Mouse (Mus musculus): ENCODE measurements around the gene Hsd17b3.
A peak's percentile ranks its signal among the peaks of the same experiment; 100 is the strongest.
"Not testable (repeated sequence)": the region's sequence is repeated elsewhere in the genome, so short reads cannot be mapped to it uniquely, and the experiment has no call there.

Gene Hsd17b3

GRCm38 (mm10) chr13:64081012-64081919 is 7.8 kb downstream of the Hsd17b3 start:
- no peak for DNase-seq

- no peak for DNase-seq
These were observed 11.4 kb downstream of the Hsd17b3 start for GRCm38 (mm10) chr13:64077591-64077990.

DNA sequence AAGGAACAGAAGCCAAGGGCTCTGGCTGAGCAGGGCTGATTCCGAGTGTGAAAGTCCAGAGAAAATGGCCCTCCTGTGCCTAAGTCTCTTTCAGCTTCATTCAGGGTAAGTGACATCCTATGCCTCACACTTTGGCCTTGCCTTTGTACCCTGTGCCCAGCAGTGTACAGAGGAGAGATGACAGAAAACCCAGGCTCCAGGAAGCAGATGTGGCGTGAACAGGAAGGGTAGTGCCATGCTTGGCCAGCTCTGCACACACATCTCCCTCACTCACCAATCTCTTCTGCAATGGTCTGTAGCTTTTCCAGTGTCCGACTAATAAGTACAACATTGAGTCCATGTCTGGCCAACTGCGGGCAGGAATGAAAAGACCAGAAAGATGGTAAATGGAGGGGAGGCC is 13.0 kb downstream of the Hsd17b3 start:
- DNase-seq: no peak

DNA sequence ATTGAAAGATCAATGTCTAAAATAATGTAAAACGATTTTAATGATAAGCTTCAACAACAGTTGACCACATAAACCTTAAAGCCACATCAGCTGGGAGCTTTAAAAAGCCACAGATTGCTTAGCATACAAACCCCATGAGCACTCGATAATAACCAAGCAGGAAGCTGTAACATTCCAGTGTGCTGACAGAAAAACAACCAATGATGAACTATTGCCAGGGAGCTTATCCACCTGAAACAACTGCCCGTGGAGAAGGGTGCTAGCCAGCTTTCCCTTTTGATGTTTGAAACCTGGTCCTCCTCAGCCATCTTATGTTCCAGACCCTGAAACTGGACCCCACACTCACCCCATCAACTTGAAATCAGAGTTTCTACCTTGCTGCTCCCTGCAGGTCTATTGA is 22.4 kb downstream of the Hsd17b3 start:
- no peak for DNase-seq

DNA sequence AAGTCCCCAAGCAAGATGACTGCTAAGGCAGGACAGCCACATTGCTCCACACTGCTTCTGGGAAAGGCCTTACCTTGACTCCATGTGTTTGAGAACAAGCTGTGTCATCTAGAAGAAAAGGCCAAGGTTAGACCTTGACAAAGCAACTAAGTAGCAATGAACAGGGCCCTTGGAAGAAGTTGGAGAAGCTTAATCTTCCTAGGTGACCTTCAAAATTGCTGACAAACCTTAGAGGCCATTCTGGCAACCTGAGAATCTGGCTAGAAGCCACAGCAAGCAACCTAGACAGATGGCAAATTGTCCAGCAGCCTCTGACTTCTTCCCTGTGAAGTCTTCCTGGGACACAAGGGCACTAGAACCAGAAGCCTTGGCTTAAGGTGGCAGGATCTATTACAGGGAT is 24.8 kb downstream of the Hsd17b3 start:
- no peak for DNase-seq

GRCm38 (mm10) chr13:64060935-64061506 is 28.0 kb downstream of the Hsd17b3 start:
- no peak for DNase-seq

DNA sequence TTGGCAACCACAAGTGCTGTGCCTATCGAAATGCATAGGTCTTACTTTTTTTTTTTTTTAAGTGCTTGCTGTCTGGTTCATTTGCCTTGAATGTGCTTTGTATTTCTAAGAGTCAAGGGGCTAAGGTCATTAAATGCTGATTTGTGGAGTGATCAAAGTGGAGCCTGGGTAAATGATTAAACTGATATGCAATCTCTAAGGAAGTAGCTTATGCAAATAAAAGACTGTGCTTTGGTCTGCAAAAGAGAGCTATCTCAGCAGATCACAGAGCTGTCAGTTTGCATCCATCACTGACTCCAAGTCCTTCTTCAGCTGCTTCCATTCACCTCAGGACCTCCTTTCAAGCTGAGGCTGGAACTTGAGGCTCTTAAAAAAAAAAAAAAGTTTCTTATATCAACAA is 35.1 kb downstream of the Hsd17b3 start:
- no peak for DNase-seq

DNA sequence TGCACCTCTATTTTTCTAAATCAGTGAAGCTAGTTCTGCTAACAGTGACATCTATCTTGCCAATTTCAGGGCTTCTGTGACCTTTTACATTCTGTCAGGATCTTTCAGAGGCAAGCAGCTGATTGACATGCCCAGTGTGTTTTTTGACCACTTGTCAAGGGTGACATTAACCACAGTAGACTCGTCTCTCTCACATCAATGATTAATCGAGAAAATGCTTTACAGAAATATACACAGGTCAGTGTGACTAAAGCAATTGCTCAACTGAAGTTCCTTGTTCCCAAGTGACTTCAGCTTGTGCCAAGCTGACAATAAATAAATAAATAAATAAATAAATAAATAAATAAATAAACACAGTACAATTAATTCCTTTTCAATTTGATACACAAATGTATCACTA is 36.7 kb downstream of the Hsd17b3 start:
- not testable (repeated sequence) for DNase-seq

DNA sequence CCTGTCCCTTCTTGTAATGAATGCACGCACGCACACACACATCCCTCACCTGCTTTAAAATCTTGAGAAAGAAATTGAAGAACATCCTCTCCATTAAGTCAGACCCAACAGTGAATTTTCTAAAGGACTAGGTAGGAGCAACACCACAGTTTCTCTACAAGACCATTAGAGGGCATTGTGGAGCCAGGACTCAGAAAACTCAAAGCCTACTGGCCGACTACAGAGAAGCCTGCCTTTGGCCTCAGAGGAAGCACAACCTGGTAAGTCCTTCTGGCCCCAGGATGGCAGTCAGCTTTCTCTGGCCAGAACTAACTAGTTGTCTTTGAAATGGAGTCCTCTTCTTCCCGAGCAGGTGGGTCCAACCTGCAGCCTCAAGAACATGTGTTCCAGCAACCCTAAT is 38.1 kb downstream of the Hsd17b3 start:
- DNase-seq: no peak

GRCm38 (mm10) chr13:64049535-64049934 is 39.5 kb downstream of the Hsd17b3 start:
- no peak for DNase-seq

- no peak for DNase-seq
These were observed 40.6 kb downstream of the Hsd17b3 start for GRCm38 (mm10) chr13:64048467-64048866.

- DNase-seq: no peak
These were observed 49.1 kb downstream of the Hsd17b3 start for GRCm38 (mm10) chr13:64039976-64040375.

DNA sequence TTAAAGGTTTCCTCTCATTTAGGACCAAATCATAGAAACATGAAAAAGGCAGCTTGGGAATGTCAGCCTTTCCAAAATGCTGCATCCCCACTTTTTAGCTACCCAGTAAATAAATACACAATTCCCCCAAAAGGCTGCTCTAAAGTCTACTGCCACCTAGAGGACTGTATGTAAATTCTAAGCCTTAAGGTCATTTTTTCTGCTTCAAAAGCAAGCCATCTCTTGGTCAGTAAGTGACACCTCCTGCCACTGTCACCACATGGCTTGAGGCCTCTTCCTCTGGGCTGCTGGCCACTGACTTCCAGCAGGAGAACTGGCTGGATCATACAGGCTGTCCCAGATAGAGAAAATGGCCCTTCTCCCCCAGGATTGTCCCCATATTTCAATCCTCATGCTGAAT is 50.9 kb downstream of the Hsd17b3 start:
- DNase-seq: no peak

GRCm38 (mm10) chr13:64036079-64037011 is 52.7 kb downstream of the Hsd17b3 start:
- DNase-seq: peak; percentile 56 to 58

DNA sequence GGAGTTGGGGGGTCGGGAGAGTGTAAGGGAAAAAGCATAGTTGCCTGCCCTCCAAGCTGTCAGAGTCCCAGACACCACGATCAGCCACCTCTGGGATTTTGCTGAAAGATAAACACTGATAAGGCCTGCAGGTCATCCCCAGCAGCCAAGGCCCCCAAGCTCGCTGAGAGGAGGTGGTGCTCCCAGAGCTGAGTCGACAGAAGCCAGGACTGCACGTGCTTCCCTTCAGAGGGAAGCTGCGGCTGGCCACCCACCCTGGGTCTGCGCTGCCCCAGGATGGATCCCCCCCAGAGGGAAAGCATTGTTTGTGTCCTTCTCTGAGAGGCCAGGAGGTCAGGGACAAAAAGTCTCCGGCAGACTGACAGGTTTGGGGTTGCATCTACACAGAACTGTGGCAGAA is 54.0 kb downstream of the Hsd17b3 start:
- no peak for DNase-seq

DNA sequence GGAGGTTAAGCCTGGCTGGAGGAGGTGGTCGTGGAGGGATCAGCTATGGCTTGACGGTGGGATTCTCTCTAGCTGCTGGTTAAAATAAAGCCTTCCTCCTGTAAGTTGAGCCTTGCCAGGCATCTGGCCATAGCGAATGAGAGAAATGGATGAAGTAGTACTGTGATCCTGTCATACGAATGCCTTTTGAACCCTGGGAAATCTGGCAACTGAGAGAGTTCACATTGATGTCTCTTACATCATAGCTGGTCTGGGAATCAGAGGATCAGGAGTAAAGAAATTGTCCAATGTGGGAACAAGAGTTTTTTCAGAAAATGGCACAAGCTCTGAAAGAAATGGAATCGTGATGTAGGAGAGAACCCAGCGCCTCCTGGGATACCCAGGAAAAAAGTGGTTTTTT is 55.1 kb downstream of the Hsd17b3 start:
- no peak for DNase-seq

DNA sequence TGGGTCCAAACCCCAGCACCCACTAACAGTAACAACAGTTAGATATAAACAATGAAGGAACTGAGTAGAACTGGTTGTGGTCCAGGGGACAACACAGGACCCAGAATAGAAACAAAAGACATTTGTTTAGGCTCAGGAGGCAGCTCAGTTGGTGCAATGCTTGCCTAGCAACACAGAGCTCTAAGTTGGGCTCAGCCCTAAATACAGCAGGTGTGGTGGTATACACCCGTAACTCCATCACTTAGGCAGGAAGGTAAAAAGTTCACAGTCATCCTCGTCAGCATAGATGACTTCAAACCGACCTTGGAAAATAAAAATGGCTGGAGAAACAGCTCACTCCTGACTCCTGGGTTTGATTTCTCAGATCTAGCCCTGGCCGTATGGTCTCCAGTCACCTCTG is 55.8 kb downstream of the Hsd17b3 start:
- DNase-seq: no peak

DNA sequence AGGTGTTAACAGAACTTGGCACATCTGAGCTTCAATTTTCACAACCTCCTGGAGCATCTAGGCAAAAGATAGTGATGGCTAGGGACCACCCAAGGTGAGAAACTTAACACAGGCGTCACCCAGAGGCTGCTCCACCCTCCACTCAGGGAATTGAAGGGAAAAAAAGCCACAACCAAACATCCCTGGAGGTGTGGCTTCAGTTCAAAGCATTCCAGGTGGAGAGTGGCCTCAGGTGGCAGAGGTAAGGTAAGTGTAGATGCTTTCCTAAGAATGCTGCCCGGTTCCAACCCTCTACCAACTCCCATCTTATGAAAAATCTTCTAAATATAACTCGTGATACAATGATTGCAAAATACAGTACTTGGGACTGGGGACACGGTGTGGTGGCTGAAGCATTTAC is 57.8 kb downstream of the Hsd17b3 start:
- DNase-seq: peak; percentile 14 to 54

DNA sequence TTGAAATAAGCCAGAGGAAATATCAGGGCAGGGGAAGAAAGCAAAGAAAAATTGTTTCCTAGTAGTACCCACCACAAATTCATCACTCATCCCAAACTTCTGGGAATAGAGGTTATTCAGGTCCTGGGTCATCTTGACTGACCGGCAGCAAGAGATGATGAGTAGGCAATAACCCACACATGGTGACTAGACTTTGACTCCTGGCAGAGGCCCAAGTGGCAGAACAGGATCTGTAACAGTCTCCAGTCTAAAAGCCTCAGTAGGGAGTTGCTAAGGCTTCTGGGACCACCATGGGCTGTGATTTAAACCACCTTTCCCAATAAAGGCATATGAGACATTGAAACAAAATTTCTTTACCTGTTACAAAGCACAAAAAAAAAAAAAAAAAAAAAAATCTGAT is 58.2 kb downstream of the Hsd17b3 start:
- DNase-seq: no peak

- no peak for DNase-seq
These were observed 64.2 kb downstream of the Hsd17b3 start for GRCm38 (mm10) chr13:64024803-64025202.

- DNase-seq: no peak
These were observed 66.1 kb downstream of the Hsd17b3 start for GRCm38 (mm10) chr13:64022786-64023468.

- DNase-seq: peak in 1 of 2 experiments; percentile 16
These were observed 68.1 kb downstream of the Hsd17b3 start for GRCm38 (mm10) chr13:64020902-64021311.

Measured in lung, adult 18-20 months (tissue).